Mouse (Mus musculus) spleen, adult 2 months (tissue): Measurements from ENCODE around the gene Gm2000.

Source experiments
- CTCF ChIP-seq: fragments of 200-500 bp; IDR thresholded peaks from 2 replicates; pipeline ENCODE4 v1.5.1; 2011; ENCODE audit warnings: mild to moderate bottlenecking, inconsistent platforms; ENCODE audit not compliant: insufficient read depth, insufficient read length, insufficient replicate concordance; ENCODE audit errors: extremely low read depth
- POLR2A ChIP-seq: fragments of 200-500 bp; IDR thresholded peaks from 2 replicates; pipeline ENCODE4 v1.6.1; 2011; ENCODE audit warnings: low read depth, low read length, inconsistent platforms

- no peak for TF ChIP-seq POLR2A
- TF ChIP-seq CTCF, result no peak
Observed at GRCm38 (mm10) chr1:156345633-156346032, 20.2 kb upstream of the Gm2000 start.
